Mouse (Mus musculus) brain, embryonic 14.5 days (tissue): ENCODE measurements around the gene Rpp25l.

Experiments used
- CTCF ChIP-seq: fragments of 200-500 bp; IDR thresholded peaks from 2 replicates; pipeline ENCODE4 v1.5.1; 2012; ENCODE audit warnings: inconsistent platforms, mild to moderate bottlenecking, moderate library complexity, borderline replicate concordance; ENCODE audit not compliant: insufficient read depth, insufficient read length; ENCODE audit errors: extremely low read depth
- POLR2A ChIP-seq: fragments of 200-500 bp; IDR thresholded peaks from 2 replicates; pipeline ENCODE4 v1.6.1; 2012; ENCODE audit warnings: mild to moderate bottlenecking, inconsistent platforms, borderline replicate concordance; ENCODE audit not compliant: poor library complexity, insufficient read depth, insufficient read length, severe bottlenecking; ENCODE audit errors: extremely low read depth

DNA sequence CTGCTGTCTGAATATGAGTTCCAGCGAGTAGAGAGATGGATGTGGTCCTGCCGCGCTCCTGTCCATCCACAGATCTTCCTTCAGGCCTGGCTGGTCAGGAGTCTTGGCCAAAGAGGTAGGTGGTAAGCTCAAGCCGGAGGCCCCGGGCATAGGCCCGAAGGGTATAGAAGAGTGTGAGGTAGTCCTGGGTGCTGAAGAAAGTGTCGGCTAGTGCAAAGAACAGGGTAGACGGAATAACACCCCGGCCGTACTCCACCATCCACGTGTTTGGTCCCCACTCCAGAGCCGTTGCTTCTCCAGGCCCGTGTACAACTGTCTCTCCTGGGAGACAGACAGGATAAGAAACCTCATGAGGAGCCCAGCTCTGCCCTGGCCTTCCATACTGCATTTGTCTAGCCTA is 25.9 kb upstream of the Rpp25l start:
- TF ChIP-seq CTCF (no peak), POLR2A (no peak)
